Mouse (Mus musculus) brain, embryonic 14.5 days (tissue): ENCODE data around the gene Fdxr.

Source experiments
- CTCF ChIP-seq: fragments of 200-500 bp; IDR thresholded peaks from 2 replicates; pipeline ENCODE4 v1.5.1; 2012; ENCODE audit warnings: inconsistent platforms, mild to moderate bottlenecking, moderate library complexity, borderline replicate concordance; ENCODE audit not compliant: insufficient read depth, insufficient read length; ENCODE audit errors: extremely low read depth
- POLR2A ChIP-seq: fragments of 200-500 bp; IDR thresholded peaks from 2 replicates; pipeline ENCODE4 v1.6.1; 2012; ENCODE audit warnings: mild to moderate bottlenecking, inconsistent platforms, borderline replicate concordance; ENCODE audit not compliant: poor library complexity, insufficient read depth, insufficient read length, severe bottlenecking; ENCODE audit errors: extremely low read depth

- TF ChIP-seq POLR2A (no peak), CTCF (no peak)
Measured at GRCm38 (mm10) chr11:115288305-115288704, 11.5 kb upstream of the Fdxr start.
